Mouse (Mus musculus) lung, embryonic 16.5 days (tissue): ENCODE measurements around the gene Zfp704. TPM values are rescaled to one million over a fixed set of nuclear protein-coding genes. Genes with fewer than 3 reads are reported as not detected.

Source experiments
- ATAC-seq: fragments of 200-750 bp; cut with Nextera tagmentation; 2 replicates; pipeline ENCODE4 v1.8.0; 2017; ENCODE audit warnings: low read depth, mild to moderate bottlenecking, moderate library complexity
- H3K27ac ChIP-seq: fragments of 300-500 bp; sonication (generic); 2 replicates; pipeline ENCODE4 v1.5.1; 2014; ENCODE audit warnings: mild to moderate bottlenecking, control low read depth, low read length
- H3K27me3 ChIP-seq: fragments of 300-500 bp; sonication (generic); 2 replicates; pipeline ENCODE4 v1.6.1; 2014; ENCODE audit warnings: low read depth, low read length, mixed read lengths; ENCODE audit not compliant: control insufficient read depth, insufficient read depth
- H3K36me3 ChIP-seq: fragments of 300-500 bp; sonication (generic); 2 replicates; pipeline ENCODE4 v1.6.1; 2014; ENCODE audit warnings: low read length; ENCODE audit not compliant: control insufficient read depth, insufficient read depth
- H3K4me1 ChIP-seq: fragments of 300-500 bp; sonication (generic); replicated peaks from 2 replicates; pipeline ENCODE4 v1.6.1; 2014; ENCODE audit warnings: low read length, mixed read lengths; ENCODE audit not compliant: control insufficient read depth, insufficient read depth
- H3K4me2 ChIP-seq: fragments of 300-500 bp; sonication (generic); 2 replicates; pipeline ENCODE4 v1.6.1; 2014; ENCODE audit warnings: low read depth, low read length, control low read depth
- H3K4me3 ChIP-seq: fragments of 300-500 bp; sonication (generic); 2 replicates; pipeline ENCODE4 v1.5.1; 2014; ENCODE audit warnings: mild to moderate bottlenecking, low read length, control low read depth
- H3K9ac ChIP-seq: fragments of 300-500 bp; sonication (generic); 2 replicates; pipeline ENCODE4 v1.6.1; 2014; ENCODE audit warnings: low read length, control low read depth
- H3K9me3 ChIP-seq: fragments of 300-500 bp; sonication (generic); 2 replicates; pipeline ENCODE4 v1.6.1; 2016; ENCODE audit warnings: low read length; ENCODE audit not compliant: control insufficient read depth
- WGBS: fragments of 180-500 bp; shearing (Covaris S2); extraction: QIAGEN DNeasy Blood & Tissue Kit; methylation state at CpG from one replicate; pipeline ENCODE4 v1.1.7; 2014; 5-methylcytosine and 5-hydroxymethylcytosine counted together
- polyA plus RNA-seq: library from polyadenylated mRNA; unstranded; fragments of >200 nt; fragmentation: Nextera tagmentation; extraction: Ambion mirVana; gene quantifications from 2 replicates; pipeline ENCODE4 v1.2.1, GENCODE M21; 2015

The Zfp704 gene
- polyA plus RNA-seq, 1 experiment from 2014 or later: 8.9 TPM

DNA sequence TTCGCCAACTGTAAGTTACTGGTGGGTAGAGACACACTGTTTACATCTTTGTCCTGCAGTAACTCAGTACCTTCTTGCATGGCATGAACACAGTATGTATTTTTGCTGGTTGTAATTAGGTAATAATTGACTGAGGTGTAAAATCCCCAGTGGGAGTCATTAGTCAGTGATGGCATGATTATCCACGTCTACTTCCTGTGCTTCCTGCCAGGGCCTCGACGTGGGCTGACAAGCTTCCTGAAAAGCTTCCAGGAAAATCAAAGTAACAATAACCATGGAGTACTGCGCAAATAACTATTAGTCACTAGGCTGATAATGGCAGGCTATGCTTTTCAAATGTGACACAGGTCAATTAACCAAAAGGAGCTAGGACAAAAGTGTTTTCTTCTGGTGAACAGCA lies 112.6 kb downstream of the Zfp704 start:
- Histone ChIP-seq H3K4me1 (peaks cover 24% of the 10 kb centered on the region), H3K9ac (no peak overlapping the region), H3K4me3 (no peak overlapping the region), H3K27me3 (no peaks in the 10 kb centered on the region), H3K4me2 (no peak overlapping the region), H3K9me3 (no peaks in the 10 kb centered on the region), H3K36me3 (no peaks in the 10 kb centered on the region), H3K27ac (no peak overlapping the region)
- 49% methylated on average over 5 of the region's 5 CpGs for WGBS
- ATAC-seq: no peak

- no peaks in the 10 kb centered on the region for H3K27me3 ChIP-seq
- WGBS: 88% methylated on average over 4 of the region's 4 CpGs
- no peak for ATAC-seq
Observed at GRCm38 (mm10) chr3:9491766-9492283, 118.1 kb downstream of the Zfp704 start.

GRCm38 (mm10) chr3:9487644-9488043 lies 122.2 kb downstream of the Zfp704 start:
- no peak overlapping the region for H3K27ac ChIP-seq
- no peak overlapping the region for H3K4me3 ChIP-seq
- no peaks in the 10 kb centered on the region for H3K9me3 ChIP-seq
- H3K4me1 ChIP-seq: no peaks in the 10 kb centered on the region
- ATAC-seq: no peak
- H3K9ac ChIP-seq: no peak overlapping the region
- no peaks in the 10 kb centered on the region for H3K36me3 ChIP-seq
- WGBS: 86% methylated on average over 4 of the region's 4 CpGs
- H3K27me3 ChIP-seq: no peaks in the 10 kb centered on the region
- no peak overlapping the region for H3K4me2 ChIP-seq

More at GRCm38 (mm10) chr3:9491766-9492283, 118.1 kb downstream of the Zfp704 start:
- no peaks in the 10 kb centered on the region for H3K36me3 ChIP-seq
- no peak overlapping the region for H3K9ac ChIP-seq
- no peak overlapping the region for H3K4me2 ChIP-seq
- H3K9me3 ChIP-seq: no peaks in the 10 kb centered on the region
- no peak overlapping the region for H3K27ac ChIP-seq
- no peaks in the 10 kb centered on the region for H3K4me1 ChIP-seq
- H3K4me3 ChIP-seq: no peak overlapping the region

GRCm38 (mm10) chr3:9485506-9485905 lies 124.4 kb downstream of the Zfp704 start:
- Histone ChIP-seq H3K9me3 (no peaks in the 10 kb centered on the region), H3K9ac (no peak overlapping the region), H3K4me2 (no peak overlapping the region), H3K27me3 (no peaks in the 10 kb centered on the region), H3K36me3 (no peaks in the 10 kb centered on the region), H3K4me1 (peaks cover 7% of the 10 kb centered on the region; the same call in 1 of the 2 replicates), H3K4me3 (no peak overlapping the region), H3K27ac (no peak overlapping the region)
- WGBS: 80% methylated on average over 3 of the region's 3 CpGs
- no peak for ATAC-seq

- Histone ChIP-seq H3K36me3 (no peaks in the 10 kb centered on the region), H3K27ac (no peak overlapping the region)
- WGBS: 89% methylated on average over 4 of the region's 4 CpGs
Observed at GRCm38 (mm10) chr3:9481956-9482355, 127.9 kb downstream of the Zfp704 start.

DNA sequence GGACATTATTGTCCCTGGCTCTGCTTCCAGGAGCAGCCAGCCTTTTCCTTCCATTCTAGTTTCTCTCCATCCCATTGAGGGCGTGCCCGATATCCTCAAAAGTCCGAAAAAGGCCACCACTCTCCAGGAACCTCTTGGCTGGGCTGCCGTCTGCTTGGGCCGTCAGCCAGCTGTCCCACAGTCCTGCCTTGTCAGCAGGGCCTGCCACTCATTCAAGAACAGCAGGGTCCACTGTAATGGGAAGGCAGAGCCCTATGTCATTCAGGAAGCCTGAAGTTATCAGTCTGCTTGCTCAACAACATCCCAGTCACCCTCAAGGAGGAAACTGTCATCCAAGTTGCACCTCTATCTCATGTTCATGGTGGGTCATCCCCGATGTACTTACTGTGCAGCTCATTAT lies 128.5 kb downstream of the Zfp704 start:
- Histone ChIP-seq H3K4me3 (no peak overlapping the region), H3K4me1 (peaks cover 7% of the 10 kb centered on the region; the same call in 1 of the 2 replicates), H3K27me3 (no peaks in the 10 kb centered on the region), H3K9ac (no peak overlapping the region), H3K27ac (no peak overlapping the region), H3K4me2 (no peak overlapping the region), H3K9me3 (no peaks in the 10 kb centered on the region), H3K36me3 (no peaks in the 10 kb centered on the region)
- ATAC-seq: peak; percentile 76
- 43% methylated on average over 6 of the region's 6 CpGs for WGBS

More at GRCm38 (mm10) chr3:9481956-9482355, 127.9 kb downstream of the Zfp704 start:
- no peak for ATAC-seq
- Histone ChIP-seq H3K4me1 (peaks cover 7% of the 10 kb centered on the region; the same call in 1 of the 2 replicates), H3K9me3 (no peaks in the 10 kb centered on the region), H3K4me3 (no peak overlapping the region), H3K4me2 (no peak overlapping the region), H3K27me3 (no peaks in the 10 kb centered on the region), H3K9ac (no peak overlapping the region)

DNA sequence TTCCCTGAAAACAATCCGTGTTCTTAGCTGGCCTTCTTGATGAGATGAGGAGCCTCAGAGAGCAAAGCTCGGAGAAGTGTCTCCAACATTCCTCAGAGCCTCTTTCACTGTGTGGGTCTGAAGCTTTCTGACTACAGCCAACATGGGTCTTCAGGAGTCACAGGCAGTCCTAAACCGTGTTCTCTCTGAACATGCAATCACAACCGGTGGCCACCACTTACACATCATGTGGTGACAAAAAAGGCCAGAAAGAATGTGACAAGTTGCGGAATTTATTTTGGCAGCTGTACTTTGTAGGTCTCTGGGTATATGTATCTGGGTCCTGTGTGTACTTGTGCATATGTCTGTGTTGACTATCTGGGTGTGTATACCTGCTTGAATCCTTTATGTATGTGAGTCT lies 128.9 kb downstream of the Zfp704 start:
- H3K9ac ChIP-seq: no peak overlapping the region
- no peaks in the 10 kb centered on the region for H3K27me3 ChIP-seq
- no peak overlapping the region for H3K27ac ChIP-seq
- ATAC-seq: peak; percentile 28
- H3K9me3 ChIP-seq: no peaks in the 10 kb centered on the region
- H3K36me3 ChIP-seq: no peaks in the 10 kb centered on the region
- peaks cover 7% of the 10 kb centered on the region; the same call in 1 of the 2 replicates for H3K4me1 ChIP-seq
- 78% methylated on average over 5 of the region's 5 CpGs for WGBS
- H3K4me2 ChIP-seq: no peak overlapping the region
- no peak overlapping the region for H3K4me3 ChIP-seq

- no peak overlapping the region for H3K4me2 ChIP-seq
- no peak overlapping the region for H3K9ac ChIP-seq
- no peaks in the 10 kb centered on the region for H3K9me3 ChIP-seq
- no peak for ATAC-seq
- H3K27ac ChIP-seq: no peak overlapping the region
- no peaks in the 10 kb centered on the region for H3K27me3 ChIP-seq
- H3K4me3 ChIP-seq: no peak overlapping the region
- H3K4me1 ChIP-seq: peaks cover 7% of the 10 kb centered on the region; the same call in 1 of the 2 replicates
- WGBS: 59% methylated on average over 2 of the region's 2 CpGs
- H3K36me3 ChIP-seq: no peaks in the 10 kb centered on the region
Observed at GRCm38 (mm10) chr3:9477386-9477785, 132.5 kb downstream of the Zfp704 start.

GRCm38 (mm10) chr3:9476336-9476735 lies 133.5 kb downstream of the Zfp704 start:
- no peaks in the 10 kb centered on the region for H3K27me3 ChIP-seq
- H3K4me3 ChIP-seq: no peak overlapping the region
- no peak overlapping the region for H3K9ac ChIP-seq
- peaks cover 4% of the 10 kb centered on the region; the same call in 1 of the 2 replicates for H3K4me1 ChIP-seq
- 92% methylated on average over 3 of the region's 3 CpGs for WGBS
- H3K27ac ChIP-seq: no peak overlapping the region
- no peaks in the 10 kb centered on the region for H3K36me3 ChIP-seq
- ATAC-seq: no peak
- no peak overlapping the region for H3K4me2 ChIP-seq
- H3K9me3 ChIP-seq: no peaks in the 10 kb centered on the region

DNA sequence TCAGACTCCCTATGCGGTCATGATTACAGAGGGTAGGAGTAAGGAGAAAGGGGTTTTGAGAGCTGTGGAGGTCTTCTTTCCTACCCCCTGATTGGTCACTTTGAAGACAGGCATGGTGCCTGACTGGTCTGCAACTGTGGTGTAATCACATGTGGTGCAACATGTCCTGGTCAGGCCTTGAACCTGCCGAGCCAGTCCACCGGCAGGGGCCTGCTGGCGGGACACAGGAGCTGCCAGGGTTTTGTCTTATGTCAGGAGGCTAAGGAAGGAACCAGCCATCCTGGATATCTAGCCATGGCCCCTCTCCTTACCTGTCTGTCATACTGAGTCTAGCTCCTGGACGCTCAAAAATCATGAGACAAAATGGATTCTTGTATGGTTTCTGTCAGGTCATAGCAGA lies 134.4 kb downstream of the Zfp704 start:
- Histone ChIP-seq H3K27ac (no peak overlapping the region), H3K4me2 (no peak overlapping the region), H3K27me3 (no peaks in the 10 kb centered on the region), H3K9me3 (no peaks in the 10 kb centered on the region), H3K4me1 (no peaks in the 10 kb centered on the region), H3K9ac (no peak overlapping the region), H3K36me3 (no peaks in the 10 kb centered on the region), H3K4me3 (no peak overlapping the region)
- no peak for ATAC-seq
- WGBS: 90% methylated on average over 5 of the region's 5 CpGs
